Mouse (Mus musculus): ENCODE data around the gene Errfi1. TPM values are rescaled to one million over a fixed set of nuclear protein-coding genes. Genes with fewer than 3 reads are reported as not detected.
A peak's percentile ranks its signal among the peaks of the same experiment; 100 is the strongest.

Gene Errfi1
- polyA plus RNA-seq, 1 experiment from 2014 or later = 40.1 TPM

- Histone ChIP-seq H3K27ac (replicated peaks) (peak overlapping the region; percentile 90; the same call in 1 of the 2 replicates), H3K4me1 (replicated peaks) (peaks cover 30% of the 10 kb centered on the region), H3K4me3 (replicated peaks) (peak overlapping the region; percentile 82), H3K9ac (peak overlapping the region; percentile 74), H3K36me3 (replicated peaks) (no peaks in the 10 kb centered on the region), H3K9me3 (replicated peaks) (no peaks in the 10 kb centered on the region), H3K27me3 (no peaks in the 10 kb centered on the region), H3K4me2 (peak overlapping the region; percentile 87)
- ATAC-seq (ENCODE audit: insufficient read depth) = no peak
- 39% methylated on average over 10 of the region's 10 CpGs for WGBS (ENCODE audit: insufficient replicate concordance)
These were observed 61.6 kb downstream of the Errfi1 start for GRCm38 (mm10) chr4:150915181-150915906.

- Histone ChIP-seq H3K27ac (replicated peaks) (no peak overlapping the region), H3K4me1 (replicated peaks) (peaks cover 24% of the 10 kb centered on the region), H3K9ac (no peak overlapping the region), H3K27me3 (no peaks in the 10 kb centered on the region), H3K4me3 (replicated peaks) (no peak overlapping the region), H3K9me3 (replicated peaks) (no peaks in the 10 kb centered on the region), H3K4me2 (no peak overlapping the region), H3K36me3 (replicated peaks) (no peaks in the 10 kb centered on the region)
- no peak for ATAC-seq (ENCODE audit: insufficient read depth)
- WGBS (ENCODE audit: insufficient replicate concordance) = 46% methylated on average over 8 of the region's 8 CpGs
These were observed 63.8 kb downstream of the Errfi1 start for GRCm38 (mm10) chr4:150917336-150918027.

Other genes starting within 250 kb of the Errfi1 start
- not detected in 2 replicates for gene Slc45a1, start 201.7 kb upstream of the Errfi1 start, polyA plus RNA-seq (2015; fragmentation: Nextera tagmentation; extraction: Ambion mirVana)
- gene Park7, start 60.5 kb downstream of the Errfi1 start, polyA plus RNA-seq (2015; fragmentation: Nextera tagmentation; extraction: Ambion mirVana) = 198 and 203 TPM in 2 replicates
- 0.13 and 0.23 TPM in 2 replicates for gene Tnfrsf9, start 60.6 kb downstream of the Errfi1 start, polyA plus RNA-seq (2015; fragmentation: Nextera tagmentation; extraction: Ambion mirVana)
- not detected in 2 replicates for gene Uts2, start 143.2 kb downstream of the Errfi1 start, polyA plus RNA-seq (2015; fragmentation: Nextera tagmentation; extraction: Ambion mirVana)
- gene Per3, start 190.7 kb downstream of the Errfi1 start, polyA plus RNA-seq (2015; fragmentation: Nextera tagmentation; extraction: Ambion mirVana) = 2.7 and 2.9 TPM in 2 replicates
- gene Vamp3, start 204.0 kb downstream of the Errfi1 start, polyA plus RNA-seq (2015; fragmentation: Nextera tagmentation; extraction: Ambion mirVana) = 34.1 and 35.1 TPM in 2 replicates
- gene Gm13090, start 235.7 kb downstream of the Errfi1 start, polyA plus RNA-seq (2015; fragmentation: Nextera tagmentation; extraction: Ambion mirVana) = not detected in 2 replicates